Mouse (Mus musculus): Measurements from ENCODE around the gene Ssbp3. TPM values are rescaled to one million over a fixed set of nuclear protein-coding genes. Genes with fewer than 3 reads are reported as not detected.

Gene Ssbp3
- total RNA-seq, 2 experiments from 2014 or later: 109 to 115 TPM

- intact Hi-C loops (cut with DNase I): no loop called here
- no peak for DNase-seq (ENCODE audit: low spot score in 2 of 2)
Observed at GRCm38 (mm10) chr4:106901610-106902009, 8.9 kb upstream of the Ssbp3 start.

GRCm38 (mm10) chr4:106902157-106902556 lies 8.3 kb upstream of the Ssbp3 start:
- no peak for DNase-seq (ENCODE audit: low spot score in 2 of 2)
- intact Hi-C loops (cut with DNase I): no loop called here

GRCm38 (mm10) chr4:106905898-106906297 lies 4.6 kb upstream of the Ssbp3 start:
- DNase-seq (ENCODE audit: low spot score in 2 of 2): no peak
- intact Hi-C loops (cut with DNase I): no loop called here

- intact Hi-C loops (cut with DNase I): no loop called here
- no peak for DNase-seq (ENCODE audit: low spot score in 2 of 2)
Observed at GRCm38 (mm10) chr4:106907701-106908425, 2.6 kb upstream of the Ssbp3 start.

- DNase-seq (ENCODE audit: low spot score in 2 of 2): no peak
- intact Hi-C loops (cut with DNase I): no loop called here
Observed at GRCm38 (mm10) chr4:106908426-106908809, 2.1 kb upstream of the Ssbp3 start.

- DNase-seq (ENCODE audit: low spot score in 2 of 2): peak in 1 of 2 experiments; percentile 26
- intact Hi-C loops (cut with DNase I): no loop called here
Observed at GRCm38 (mm10) chr4:106908950-106909751, 1.4 kb upstream of the Ssbp3 start.

GRCm38 (mm10) chr4:106909797-106910196 lies 704 bp upstream of the Ssbp3 start:
- no peak for DNase-seq (ENCODE audit: low spot score in 2 of 2)
- intact Hi-C loops (cut with DNase I): loop anchor here (1.0 to 5.0 kb wide), 3 partner anchors 69 to 253 kb away; no protein-coding TSS in a partner anchor

GRCm38 (mm10) chr4:106911246-106911801 lies 823 bp downstream of the Ssbp3 start:
- DNase-seq (ENCODE audit: low spot score in 2 of 2): peak; percentile 91 to 93
- intact Hi-C loops (cut with DNase I): loop anchor here (2.0 to 5.0 kb wide), 2 partner anchors 77 to 251 kb away; no protein-coding TSS in a partner anchor

GRCm38 (mm10) chr4:106911951-106912688 lies 1.6 kb downstream of the Ssbp3 start:
- intact Hi-C loops (cut with DNase I): loop anchor here (2.0 to 5.0 kb wide), 2 partner anchors 77 to 250 kb away; no protein-coding TSS in a partner anchor
- DNase-seq (ENCODE audit: low spot score in 2 of 2): no peak

- no peak for DNase-seq (ENCODE audit: low spot score in 2 of 2)
- intact Hi-C loops (cut with DNase I): loop anchor here (5.0 kb wide), 1 partner anchor 250 kb away; no protein-coding TSS in a partner anchor
Observed at GRCm38 (mm10) chr4:106912689-106913041, 2.2 kb downstream of the Ssbp3 start.

- DNase-seq (ENCODE audit: low spot score in 2 of 2): no peak
- intact Hi-C loops (cut with DNase I): loop anchor here (5.0 kb wide), 1 partner anchor 249 kb away; no protein-coding TSS in a partner anchor
Observed at GRCm38 (mm10) chr4:106913411-106914049, 3.0 kb downstream of the Ssbp3 start.

- intact Hi-C loops (cut with DNase I): no loop called here
- DNase-seq (ENCODE audit: low spot score in 2 of 2): no peak
Observed at GRCm38 (mm10) chr4:106915265-106915664, 4.8 kb downstream of the Ssbp3 start.

- intact Hi-C loops (cut with DNase I): no loop called here
- DNase-seq (ENCODE audit: low spot score in 2 of 2): no peak
Observed at GRCm38 (mm10) chr4:106918263-106918662, 7.8 kb downstream of the Ssbp3 start.

GRCm38 (mm10) chr4:106920119-106920518 lies 9.6 kb downstream of the Ssbp3 start:
- intact Hi-C loops (cut with DNase I): no loop called here
- DNase-seq (ENCODE audit: low spot score in 2 of 2): no peak

GRCm38 (mm10) chr4:106921375-106922336 lies 11.2 kb downstream of the Ssbp3 start:
- intact Hi-C loops (cut with DNase I): no loop called here
- peak; percentile 27 to 30 for DNase-seq (ENCODE audit: low spot score in 2 of 2)

- no peak for DNase-seq (ENCODE audit: low spot score in 2 of 2)
- intact Hi-C loops (cut with DNase I): no loop called here
Observed at GRCm38 (mm10) chr4:106922919-106923318, 12.4 kb downstream of the Ssbp3 start.

- intact Hi-C loops (cut with DNase I): no loop called here
- DNase-seq (ENCODE audit: low spot score in 2 of 2): no peak
Observed at GRCm38 (mm10) chr4:106924175-106924574, 13.7 kb downstream of the Ssbp3 start.

GRCm38 (mm10) chr4:106924888-106925287 lies 14.4 kb downstream of the Ssbp3 start:
- intact Hi-C loops (cut with DNase I): no loop called here
- DNase-seq (ENCODE audit: low spot score in 2 of 2): no peak

Measured in left cerebral cortex, postnatal 14 days (tissue).